Mouse (Mus musculus): Measurements from ENCODE around the gene Dock1. TPM values are rescaled to one million over a fixed set of nuclear protein-coding genes. Genes with fewer than 3 reads are reported as not detected.

Dock1 gene
- total RNA-seq, 1 experiment from 2014 or later = 12.0 TPM

- no peak for ATAC-seq (replicated peaks; ENCODE audit: insufficient number of reproducible peaks, low FRiP score, low TSS enrichment, poor library complexity, severe bottlenecking)
Observed at GRCm38 (mm10) chr7:134892972-134893371, 222.5 kb downstream of the Dock1 start.

GRCm38 (mm10) chr7:134894604-134895003 lies 224.2 kb downstream of the Dock1 start:
- no peak for ATAC-seq (replicated peaks; ENCODE audit: insufficient number of reproducible peaks, low FRiP score, low TSS enrichment, poor library complexity, severe bottlenecking)

GRCm38 (mm10) chr7:134899462-134899861 lies 229.0 kb downstream of the Dock1 start:
- ATAC-seq (replicated peaks; ENCODE audit: insufficient number of reproducible peaks, low FRiP score, low TSS enrichment, poor library complexity, severe bottlenecking) = no peak

GRCm38 (mm10) chr7:134901992-134902391 lies 231.5 kb downstream of the Dock1 start:
- no peak for ATAC-seq (replicated peaks; ENCODE audit: insufficient number of reproducible peaks, low FRiP score, low TSS enrichment, poor library complexity, severe bottlenecking)

- ATAC-seq (replicated peaks; ENCODE audit: insufficient number of reproducible peaks, low FRiP score, low TSS enrichment, poor library complexity, severe bottlenecking) = no peak
Observed at GRCm38 (mm10) chr7:134931886-134932285, 261.4 kb downstream of the Dock1 start.

GRCm38 (mm10) chr7:134937471-134937926 lies 267.0 kb downstream of the Dock1 start:
- no peak for ATAC-seq (replicated peaks; ENCODE audit: insufficient number of reproducible peaks, low FRiP score, low TSS enrichment, poor library complexity, severe bottlenecking)

- ATAC-seq (replicated peaks; ENCODE audit: insufficient number of reproducible peaks, low FRiP score, low TSS enrichment, poor library complexity, severe bottlenecking) = no peak
Observed at GRCm38 (mm10) chr7:134937927-134938609, 267.6 kb downstream of the Dock1 start, which contains the start of gene Fam196a. Fam196a (minus strand) TSS chr7:134938430.

- ATAC-seq (replicated peaks; ENCODE audit: insufficient number of reproducible peaks, low FRiP score, low TSS enrichment, poor library complexity, severe bottlenecking) = no peak
Observed at GRCm38 (mm10) chr7:134941891-134942290, 271.4 kb downstream of the Dock1 start.

GRCm38 (mm10) chr7:134943063-134943462 lies 272.6 kb downstream of the Dock1 start:
- no peak for ATAC-seq (replicated peaks; ENCODE audit: insufficient number of reproducible peaks, low FRiP score, low TSS enrichment, poor library complexity, severe bottlenecking)

GRCm38 (mm10) chr7:134943701-134944100 lies 273.2 kb downstream of the Dock1 start:
- ATAC-seq (replicated peaks; ENCODE audit: insufficient number of reproducible peaks, low FRiP score, low TSS enrichment, poor library complexity, severe bottlenecking) = no peak

GRCm38 (mm10) chr7:134945925-134946716 lies 275.7 kb downstream of the Dock1 start:
- no peak for ATAC-seq (replicated peaks; ENCODE audit: insufficient number of reproducible peaks, low FRiP score, low TSS enrichment, poor library complexity, severe bottlenecking)

GRCm38 (mm10) chr7:134959086-134959485 lies 288.6 kb downstream of the Dock1 start:
- no peak for ATAC-seq (replicated peaks; ENCODE audit: insufficient number of reproducible peaks, low FRiP score, low TSS enrichment, poor library complexity, severe bottlenecking)

GRCm38 (mm10) chr7:134960871-134961270 lies 290.4 kb downstream of the Dock1 start:
- no peak for ATAC-seq (replicated peaks; ENCODE audit: insufficient number of reproducible peaks, low FRiP score, low TSS enrichment, poor library complexity, severe bottlenecking)

- ATAC-seq (replicated peaks; ENCODE audit: insufficient number of reproducible peaks, low FRiP score, low TSS enrichment, poor library complexity, severe bottlenecking) = no peak
Observed at GRCm38 (mm10) chr7:134961608-134962007, 291.2 kb downstream of the Dock1 start.

GRCm38 (mm10) chr7:134990244-134990643 lies 319.8 kb downstream of the Dock1 start:
- no peak for ATAC-seq (replicated peaks; ENCODE audit: insufficient number of reproducible peaks, low FRiP score, low TSS enrichment, poor library complexity, severe bottlenecking)

GRCm38 (mm10) chr7:134990911-134991310 lies 320.5 kb downstream of the Dock1 start:
- no peak for ATAC-seq (replicated peaks; ENCODE audit: insufficient number of reproducible peaks, low FRiP score, low TSS enrichment, poor library complexity, severe bottlenecking)

- ATAC-seq (replicated peaks; ENCODE audit: insufficient number of reproducible peaks, low FRiP score, low TSS enrichment, poor library complexity, severe bottlenecking) = no peak
Observed at GRCm38 (mm10) chr7:134994983-134995382, 324.5 kb downstream of the Dock1 start.

GRCm38 (mm10) chr7:135002216-135002615 lies 331.8 kb downstream of the Dock1 start:
- no peak for ATAC-seq (replicated peaks; ENCODE audit: insufficient number of reproducible peaks, low FRiP score, low TSS enrichment, poor library complexity, severe bottlenecking)

GRCm38 (mm10) chr7:135002891-135003290 lies 332.4 kb downstream of the Dock1 start:
- ATAC-seq (replicated peaks; ENCODE audit: insufficient number of reproducible peaks, low FRiP score, low TSS enrichment, poor library complexity, severe bottlenecking) = no peak
